Mouse (Mus musculus) G1E (cell line): Measurements from ENCODE around the gene Ppm1g. TPM values are rescaled to one million over a fixed set of nuclear protein-coding genes. Genes with fewer than 3 reads are reported as not detected.

Source experiments
- ATAC-seq: 2 replicates; pipeline ENCODE4 v1.8.0; 2016; ENCODE audit warnings: mild to moderate bottlenecking; ENCODE audit not compliant: insufficient number of reproducible peaks, poor library complexity, low FRiP score, severe bottlenecking; ENCODE audit errors: extremely low read depth
- DNase-seq: peaks from one replicate; pipeline ENCODE4 v3.0.0; 2012; ENCODE audit warnings: low spot score
- H3K27me3 ChIP-seq: 2 replicates; pipeline ENCODE4 v1.6.1; 2012; ENCODE audit warnings: mild to moderate bottlenecking, low read length, inconsistent platforms; ENCODE audit not compliant: insufficient read depth
- H3K36me3 ChIP-seq: replicated peaks from 2 replicates; pipeline ENCODE3; 2012; ENCODE audit warnings: mild to moderate bottlenecking, inconsistent platforms
- H3K4me1 ChIP-seq: 2 replicates; pipeline ENCODE4 v1.6.1; 2012; ENCODE audit warnings: low read depth, low read length, inconsistent platforms, mixed read lengths; ENCODE audit not compliant: insufficient read depth
- H3K4me3 ChIP-seq: 2 replicates; pipeline ENCODE4 v1.5.1; 2012; ENCODE audit warnings: low read depth, mild to moderate bottlenecking, inconsistent platforms, low read length, moderate library complexity, mixed read lengths
- H3K9me3 ChIP-seq: replicated peaks from 2 replicates; pipeline ENCODE4 v1.6.1; 2012; ENCODE audit warnings: inconsistent platforms
- CTCF ChIP-seq: IDR thresholded peaks from 2 replicates; pipeline ENCODE4 v1.5.1; 2012; ENCODE audit warnings: low read depth, low read length, inconsistent platforms, mixed read lengths
- GATA1 ChIP-seq: IDR thresholded peaks from 2 replicates; pipeline ENCODE4 v1.6.1; 2012; ENCODE audit warnings: borderline replicate concordance, low read length, inconsistent platforms, mixed read lengths
- GATA2 ChIP-seq: IDR thresholded peaks from 2 replicates; pipeline ENCODE4 v1.6.1; 2012; ENCODE audit warnings: low read depth, low read length, inconsistent platforms, borderline replicate concordance
- POLR2AphosphoS5 ChIP-seq: IDR thresholded peaks from 2 replicates; pipeline ENCODE4 v1.6.1; 2012; ENCODE audit warnings: low read depth, low read length, inconsistent platforms; ENCODE audit not compliant: insufficient replicate concordance
- TAL1 ChIP-seq: conservative IDR thresholded peaks from 2 replicates; pipeline ENCODE4 v1.6.1; 2012; ENCODE audit warnings: low read depth, low read length, inconsistent platforms, mixed read lengths
- polyA plus RNA-seq: library from polyadenylated mRNA; stranded (reverse); fragments of >175 nt; gene quantifications from 2 replicates; pipeline ENCODE4 v1.2.3, GENCODE M21; 2012
- total RNA-seq, 2 experiments: library from RNA; stranded (forward) in 1 of 2; stranded (reverse) in 1 of 2; fragments of 200-1000 nt in 1 of 2; fragments of >200 nt in 1 of 2; fragmentation: Nextera tagmentation in 1 of 2; gene quantifications; 2 replicates each; pipeline ENCODE4 v1.2.3; 2014 to 2017

Gene Ppm1g
- total RNA-seq (2014; fragmentation: Nextera tagmentation) = 168 and 173 TPM in 2 replicates
- total RNA-seq (2017) = 158 and 176 TPM in 2 replicates
- polyA plus RNA-seq = 297 and 362 TPM in 2 replicates

DNA sequence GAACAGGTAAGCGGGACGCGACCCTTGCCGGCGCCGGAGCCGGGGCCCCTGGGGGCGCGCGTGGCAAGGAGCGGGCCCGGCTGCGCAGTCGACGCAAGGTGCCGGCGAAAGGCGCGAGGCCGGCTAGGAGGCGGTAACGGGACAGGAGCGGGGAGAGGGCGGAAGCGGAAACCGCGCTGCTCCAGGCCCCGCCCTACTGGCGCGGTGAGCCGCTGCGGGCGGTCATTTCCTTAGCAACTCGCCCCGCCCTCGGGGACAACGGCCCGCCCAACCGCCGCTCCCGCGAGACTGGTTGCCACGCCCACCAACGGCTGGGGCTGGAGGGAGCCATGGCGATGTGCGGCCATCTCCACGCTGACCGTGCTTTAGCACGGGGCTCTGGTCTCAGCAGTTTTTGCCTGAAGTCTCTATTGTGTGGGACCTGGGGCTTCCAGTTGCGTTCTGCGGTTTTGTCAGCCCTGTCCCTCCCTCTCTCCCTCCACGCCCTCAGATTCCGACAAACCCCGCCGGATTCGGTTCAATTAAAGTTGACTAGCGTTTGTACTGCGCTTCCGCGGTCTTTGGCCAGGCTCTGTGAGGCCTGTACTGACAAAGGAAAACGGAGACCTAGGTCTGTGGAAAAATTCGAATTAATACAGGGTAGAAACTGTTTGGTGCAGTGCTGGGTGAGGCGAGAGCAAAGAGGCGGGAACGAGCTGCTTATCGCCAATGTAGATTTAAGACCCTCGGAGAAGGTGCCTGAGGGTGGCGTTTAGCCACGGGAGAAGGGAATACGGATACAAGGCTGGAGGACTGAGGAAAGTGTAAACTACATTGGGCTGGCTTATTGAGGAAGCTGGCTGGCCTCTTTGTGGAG, at the start of gene Ppm1g:
Gene Ppm1g (minus strand): TSS at position 240 of the 856 bp plus-strand sequence.
- DNase-seq (peak; percentile 90), ATAC-seq (peak; percentile 71)
- Histone ChIP-seq H3K27me3 (no peaks in the 10 kb centered on the region), H3K4me1 (peaks cover 25% of the 10 kb centered on the region), H3K4me3 (peak within 1 kb of the TSS; percentile 99), H3K36me3 (peaks cover 12% of the 10 kb centered on the region), H3K9me3 (no peaks in the 10 kb centered on the region)
- TF ChIP-seq POLR2AphosphoS5 = 0 out of 2 replicates have a peak, but pooled peaks have one; percentile 69
- TF ChIP-seq GATA1 = no peak

- Histone ChIP-seq H3K9me3 (no peaks in the 10 kb centered on the region), H3K36me3 (peaks cover 90% of the 10 kb centered on the region), H3K4me3 (no peak overlapping the region), H3K27me3 (no peaks in the 10 kb centered on the region), H3K4me1 (no peaks in the 10 kb centered on the region)
- TF ChIP-seq TAL1 (no peak), GATA1 (no peak), CTCF (no peak), GATA2 (no peak), POLR2AphosphoS5 (no peak)
- no peak for ATAC-seq
- no peak for DNase-seq
Measured at GRCm38 (mm10) chr5:31267686-31268085, 47.2 kb upstream of the Ppm1g start.

GRCm38 (mm10) chr5:31266101-31266500, 45.6 kb upstream of the Ppm1g start:
- TF ChIP-seq CTCF (no peak), GATA1 (no peak), POLR2AphosphoS5 (no peak), TAL1 (no peak), GATA2 (no peak)
- H3K27me3 ChIP-seq = no peaks in the 10 kb centered on the region
- ATAC-seq (no peak), DNase-seq (no peak)
- H3K9me3 ChIP-seq = no peaks in the 10 kb centered on the region
- no peak overlapping the region for H3K4me3 ChIP-seq
- H3K4me1 ChIP-seq = no peaks in the 10 kb centered on the region
- peaks cover 92% of the 10 kb centered on the region for H3K36me3 ChIP-seq

DNA sequence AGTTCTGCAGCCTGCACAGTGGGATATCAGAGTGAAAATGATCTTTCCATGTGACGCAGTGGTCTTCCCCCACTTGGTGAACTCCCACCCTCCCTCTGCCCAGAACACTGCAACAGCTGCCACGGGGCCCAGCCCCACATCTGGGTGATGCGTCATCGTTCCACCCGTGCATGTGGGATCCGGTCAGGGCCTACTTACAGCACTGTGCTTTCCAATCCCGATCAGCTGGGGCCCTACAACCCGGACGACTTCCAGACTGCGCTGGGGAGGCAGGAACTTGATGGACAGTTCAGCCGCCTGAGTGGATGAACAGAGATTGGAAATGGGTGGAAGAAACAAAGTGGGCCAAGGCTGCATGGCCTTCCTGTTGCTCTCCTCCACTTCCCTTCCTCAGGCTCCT, 37.1 kb upstream of the Ppm1g start:
- H3K36me3 ChIP-seq = peaks cover 90% of the 10 kb centered on the region
- H3K9me3 ChIP-seq = no peaks in the 10 kb centered on the region
- TF ChIP-seq CTCF = no peak
- peaks cover 17% of the 10 kb centered on the region for H3K4me1 ChIP-seq
- DNase-seq (no peak), ATAC-seq (no peak)
- H3K4me3 ChIP-seq = no peak overlapping the region
- H3K27me3 ChIP-seq = no peaks in the 10 kb centered on the region

- ATAC-seq = no peak
- Histone ChIP-seq H3K27me3 (no peaks in the 10 kb centered on the region), H3K36me3 (peaks cover 87% of the 10 kb centered on the region)
Measured at GRCm38 (mm10) chr5:31255971-31256370, 35.5 kb upstream of the Ppm1g start.

DNA sequence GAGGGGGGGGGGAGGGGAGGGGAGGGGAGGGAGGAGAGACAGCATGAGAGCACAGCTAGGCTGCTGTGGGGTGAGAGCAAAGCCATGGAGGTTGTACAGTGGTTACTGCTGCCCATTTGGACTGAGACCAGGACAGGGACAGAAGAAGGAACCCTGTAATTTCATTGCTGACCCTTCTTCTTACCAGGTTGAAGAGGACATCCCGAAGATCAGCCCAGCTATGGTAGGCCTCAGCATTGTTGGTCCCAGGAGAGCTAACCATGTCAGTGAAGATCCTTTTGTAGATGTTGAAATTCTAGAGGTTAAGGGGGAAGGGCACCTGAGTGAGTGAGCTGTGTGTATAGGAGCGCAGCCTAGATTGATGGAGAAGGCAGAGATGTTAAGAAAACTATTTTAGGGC, 34.9 kb upstream of the Ppm1g start:
- peaks cover 87% of the 10 kb centered on the region for H3K36me3 ChIP-seq
- no peaks in the 10 kb centered on the region for H3K9me3 ChIP-seq
- no peak for DNase-seq
- ATAC-seq = no peak
- H3K4me1 ChIP-seq = peaks cover 39% of the 10 kb centered on the region
- TF ChIP-seq GATA2 = no peak
- TF ChIP-seq TAL1 = no peak
- no peak for TF ChIP-seq CTCF
- no peak for TF ChIP-seq GATA1
- TF ChIP-seq POLR2AphosphoS5 = no peak
- H3K27me3 ChIP-seq = no peaks in the 10 kb centered on the region
- H3K4me3 ChIP-seq = no peak overlapping the region

More at GRCm38 (mm10) chr5:31255971-31256370, 35.5 kb upstream of the Ppm1g start:
- H3K9me3 ChIP-seq = no peaks in the 10 kb centered on the region
- H3K4me3 ChIP-seq = no peak overlapping the region
- peaks cover 33% of the 10 kb centered on the region for H3K4me1 ChIP-seq
- TF ChIP-seq CTCF (no peak), TAL1 (no peak), GATA1 (no peak), POLR2AphosphoS5 (no peak), GATA2 (no peak)
- no peak for DNase-seq

DNA sequence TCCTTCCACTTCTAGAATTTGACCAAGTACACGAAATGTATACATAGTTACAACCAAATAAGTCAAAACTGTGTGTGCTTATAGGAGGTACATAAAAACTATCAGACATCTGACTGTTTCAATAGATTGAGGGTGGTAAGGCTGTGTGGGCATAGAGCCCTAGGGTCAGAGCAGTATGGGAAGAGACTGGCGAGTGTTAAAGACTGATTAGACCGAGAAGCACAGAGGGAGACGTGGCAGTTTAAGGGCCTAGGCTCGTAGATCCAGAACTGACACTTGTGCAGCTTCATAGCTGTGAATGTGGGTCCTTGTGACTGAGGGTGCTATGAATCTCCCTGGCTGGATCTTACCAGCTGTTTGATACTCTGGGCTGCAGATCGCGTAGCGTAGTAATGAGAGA, 34.4 kb upstream of the Ppm1g start:
- Histone ChIP-seq H3K4me1 (peaks cover 43% of the 10 kb centered on the region), H3K4me3 (no peak overlapping the region), H3K27me3 (no peaks in the 10 kb centered on the region), H3K9me3 (no peaks in the 10 kb centered on the region), H3K36me3 (peaks cover 87% of the 10 kb centered on the region)
- no peak for ATAC-seq
- no peak for TF ChIP-seq CTCF
- no peak for TF ChIP-seq TAL1
- TF ChIP-seq GATA2 = no peak
- no peak for TF ChIP-seq GATA1
- TF ChIP-seq POLR2AphosphoS5 = no peak
- DNase-seq = no peak
